Mouse (Mus musculus) olfactory bulb, adult 2 months (tissue): Measurements from ENCODE around the gene Lhfp.

ENCODE experiments used
- CTCF ChIP-seq: fragments of 200-500 bp; IDR thresholded peaks from 2 replicates; pipeline ENCODE4 v1.5.1; 2012; ENCODE audit warnings: low read depth, mild to moderate bottlenecking, low read length, moderate library complexity; ENCODE audit not compliant: insufficient read depth
- POLR2A ChIP-seq: fragments of 200-500 bp; IDR thresholded peaks from 2 replicates; pipeline ENCODE4 v1.6.1; 2012; ENCODE audit warnings: mild to moderate bottlenecking, low read depth, low read length, moderate library complexity; ENCODE audit not compliant: insufficient read depth

- no peak for TF ChIP-seq CTCF
- no peak for TF ChIP-seq POLR2A
Measured at GRCm38 (mm10) chr3:53089921-53090320, 48.6 kb downstream of the Lhfp start.
